ENCODE assay signal across 25 mouse cellular contexts in genomic region chr9:86282555-86282954, GRCm38 (mm10).
A peak's percentile ranks its signal among the peaks of the same experiment; 100 is the strongest.
DNase-seq lines count a peak whose midpoint lies in the region; ATAC-seq and TF ChIP-seq lines count a peak whose summit lies in the region.
"Had no signal": no experiment of that assay in that cellular context is flagged by ENCODE, and none has a peak within 500 bp of the region (broad histone marks: within the 10 kb centered on the region; RNA-seq: fewer than 3 reads in every experiment).

No protein-coding gene starts in this region.

- no peak for TF ChIP-seq CTCF in lung, adult 2 months (IDR thresholded peaks at IDR 0.05; ENCODE audit: insufficient read depth, low read length)

- H3K36me3 ChIP-seq in heart, embryonic 10.5 days, result no peaks in the 10 kb centered on the region
- H3K36me3 ChIP-seq in kidney, embryonic 15.5 days, result no peaks in the 10 kb centered on the region
- H3K36me3 ChIP-seq in lung, embryonic 16.5 days (ENCODE audit: control insufficient read depth, insufficient read depth, low read length), result no peaks in the 10 kb centered on the region
- H3K36me3 ChIP-seq: G1E; heart, embryonic 12.5 days; limb, embryonic 10.5 days; limb, embryonic 15.5 days had no signal

- no peaks in the 10 kb centered on the region for H3K27me3 ChIP-seq in heart, embryonic 10.5 days (ENCODE audit: insufficient read depth, poor library complexity, severe bottlenecking)
- no peaks in the 10 kb centered on the region for H3K27me3 ChIP-seq in kidney, embryonic 15.5 days
- H3K27me3 ChIP-seq in lung, embryonic 16.5 days (ENCODE audit: control insufficient read depth, insufficient read depth, low read depth, low read length), result no peaks in the 10 kb centered on the region
- H3K27me3 ChIP-seq: forebrain, embryonic 13.5 days; heart, embryonic 12.5 days; limb, embryonic 15.5 days had no signal

- TF ChIP-seq POLR2A in lung, adult 2 months (IDR thresholded peaks at IDR 0.05; ENCODE audit: borderline replicate concordance, extremely low read depth, low read depth, low read length), result no peak

- no peaks in the 10 kb centered on the region for H3K9me3 ChIP-seq in heart, embryonic 10.5 days
- 0 out of 2 replicates have a peak, but pooled peaks cover 8% of the 10 kb centered on the region for H3K9me3 ChIP-seq in kidney, embryonic 15.5 days (replicated peaks)
- peaks cover 10% of the 10 kb centered on the region for H3K9me3 ChIP-seq in lung, embryonic 16.5 days (ENCODE audit: control insufficient read depth, low read length)
- H3K9me3 ChIP-seq: forebrain, embryonic 13.5 days; G1E; limb, embryonic 10.5 days; limb, embryonic 15.5 days had no signal

- H3K4me1 ChIP-seq in heart, embryonic 10.5 days, result peaks cover 21% of the 10 kb centered on the region; the same call in 1 of the 2 replicates
- peaks cover 4% of the 10 kb centered on the region; the same call in 1 of the 2 replicates for H3K4me1 ChIP-seq in kidney, embryonic 15.5 days
- peaks cover 3% of the 10 kb centered on the region; the same call in 1 of the 2 replicates for H3K4me1 ChIP-seq in lung, embryonic 16.5 days (replicated peaks; ENCODE audit: control insufficient read depth, insufficient read depth, low read length)
- H3K4me1 ChIP-seq in lung, adult 2 months (ENCODE audit: control insufficient read depth, insufficient read depth, low read length), result no peaks in the 10 kb centered on the region
- H3K4me1 ChIP-seq: limb, embryonic 10.5 days; limb, embryonic 15.5 days had no signal

- H3K4me2 ChIP-seq in kidney, embryonic 15.5 days, result no peak overlapping the region
- H3K4me2 ChIP-seq in lung, embryonic 16.5 days (ENCODE audit: low read depth, low read length), result no peak overlapping the region
- H3K4me2 ChIP-seq: forebrain, embryonic 13.5 days; heart, embryonic 12.5 days; hindbrain, embryonic 14.5 days; limb, embryonic 15.5 days had no signal

- no peak overlapping the region for H3K4me3 ChIP-seq in heart, embryonic 10.5 days
- H3K4me3 ChIP-seq in kidney, embryonic 15.5 days (replicated peaks), result no peak overlapping the region
- H3K4me3 ChIP-seq in lung, embryonic 16.5 days (ENCODE audit: low read length), result no peak overlapping the region
- no peak overlapping the region for H3K4me3 ChIP-seq in lung, adult 2 months (replicated peaks; ENCODE audit: extremely low read depth, low read depth, low read length)
- H3K4me3 ChIP-seq: forebrain, embryonic 13.5 days; heart, embryonic 12.5 days; limb, embryonic 10.5 days; limb, embryonic 15.5 days had no signal

- DNase-seq in heart, embryonic 10.5 days (ENCODE audit: low spot score), result peak; percentile 72
- DNase-seq in heart, adult 11 months, result no peak
- no peak for DNase-seq in kidney, adult 11 months
- no peak for DNase-seq in lung, adult 2 months
- DNase-seq in adrenal gland, postnatal 36 days, result no peak
- DNase-seq: adrenal gland, postnatal 10 days; cerebellum, adult 11 months; cerebellum, adult 9-10 months; cerebellum, postnatal 36 days; gastrocnemius, postnatal 10 days; layer of hippocampus, adult 9-11 months; lung, adult 18-20 months; lung, postnatal 36 days; right cerebral cortex, postnatal 25 days; thymus, postnatal 14 days had no signal

- peak; percentile 74 for ATAC-seq in kidney, embryonic 15.5 days (replicated peaks; ENCODE audit: low FRiP score)
- ATAC-seq in lung, embryonic 16.5 days (ENCODE audit: low read depth), result peak; percentile 36; the same call in 1 of the 2 replicates
- ATAC-seq: forebrain, embryonic 13.5 days; intestine, postnatal 0 days; midbrain, embryonic 16.5 days had no signal

- WGBS in heart, embryonic 10.5 days, result 45% methylated on average over 5 of the region's 5 CpGs
- WGBS in kidney, embryonic 15.5 days, result 35% methylated on average over 5 of the region's 5 CpGs
- WGBS in lung, embryonic 16.5 days, result 39% methylated on average over 5 of the region's 5 CpGs
- 38% methylated on average over 5 of the region's 5 CpGs for WGBS in lung, adult 2 months

- H3K27ac ChIP-seq in heart, embryonic 10.5 days, result no peak overlapping the region
- H3K27ac ChIP-seq in kidney, embryonic 15.5 days, result no peak overlapping the region
- no peak overlapping the region for H3K27ac ChIP-seq in lung, embryonic 16.5 days (ENCODE audit: low read length)
- H3K27ac ChIP-seq: forebrain, embryonic 13.5 days; hindbrain, embryonic 14.5 days; limb, embryonic 10.5 days; limb, embryonic 15.5 days had no signal

- no peak overlapping the region for H3K9ac ChIP-seq in kidney, embryonic 15.5 days
- no peak overlapping the region for H3K9ac ChIP-seq in lung, embryonic 16.5 days (ENCODE audit: low read length)
- H3K9ac ChIP-seq: forebrain, embryonic 13.5 days; heart, embryonic 12.5 days; hindbrain, embryonic 14.5 days; limb, embryonic 15.5 days had no signal
